Comparison of ENCODE assay signal across 7 mouse cellular contexts in the genomic region with DNA sequence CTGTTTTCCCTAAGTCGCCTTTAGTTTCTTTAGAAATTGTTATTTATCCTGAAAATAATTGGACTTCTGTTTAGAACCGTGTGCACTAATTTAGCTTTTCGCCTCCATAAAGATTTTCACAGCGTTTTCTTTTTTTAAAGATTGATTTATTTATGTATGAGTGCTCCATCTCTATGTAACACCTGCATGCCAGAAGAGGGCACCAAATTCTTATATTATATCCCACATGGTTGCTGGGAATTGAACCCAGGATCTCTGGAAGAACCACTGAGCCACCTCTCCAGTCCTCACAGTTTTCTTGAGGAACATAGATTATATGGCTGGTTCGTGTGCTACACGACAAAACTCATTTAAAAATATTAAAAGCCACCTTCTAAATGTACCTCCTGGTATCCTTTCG. TPM values are rescaled to one million over a fixed set of nuclear protein-coding genes. Genes with fewer than 3 reads are reported as not detected.
DNase-seq lines count a peak whose midpoint lies in the region; ATAC-seq lines count a peak whose summit lies in the region.

No protein-coding gene starts in this region.

- peak overlapping the region; percentile 97 for H3K4me3 ChIP-seq in megakaryocyte, embryonic 14.5 days (replicated peaks)
- peak overlapping the region; percentile 90 for H3K4me3 ChIP-seq in embryonic facial prominence, embryonic 12.5 days
- peak overlapping the region; percentile 97 for H3K4me3 ChIP-seq in limb, embryonic 15.5 days

- 20% methylated on average over 7 of the region's 7 CpGs for WGBS in embryonic facial prominence, embryonic 12.5 days
- 19% methylated on average over 7 of the region's 7 CpGs for WGBS in limb, embryonic 15.5 days

- H3K27me3 ChIP-seq in megakaryocyte, embryonic 14.5 days (replicated peaks) = no peaks in the 10 kb centered on the region
- no peaks in the 10 kb centered on the region for H3K27me3 ChIP-seq in embryonic facial prominence, embryonic 12.5 days
- H3K27me3 ChIP-seq in limb, embryonic 15.5 days = no peaks in the 10 kb centered on the region

- peaks cover 29% of the 10 kb centered on the region for H3K36me3 ChIP-seq in megakaryocyte, embryonic 14.5 days (replicated peaks; ENCODE audit: low read length)
- peaks cover 16% of the 10 kb centered on the region for H3K36me3 ChIP-seq in embryonic facial prominence, embryonic 12.5 days
- peaks cover 19% of the 10 kb centered on the region for H3K36me3 ChIP-seq in limb, embryonic 15.5 days

- H3K9ac ChIP-seq in embryonic facial prominence, embryonic 12.5 days = peak overlapping the region; percentile 86; the same call in 1 of the 2 replicates
- H3K9ac ChIP-seq in limb, embryonic 15.5 days = peak overlapping the region; percentile 76

- H3K4me1 ChIP-seq in megakaryocyte, embryonic 14.5 days = peaks cover 21% of the 10 kb centered on the region
- H3K4me1 ChIP-seq in embryonic facial prominence, embryonic 12.5 days = peaks cover 14% of the 10 kb centered on the region
- peaks cover 14% of the 10 kb centered on the region for H3K4me1 ChIP-seq in limb, embryonic 15.5 days

- H3K4me2 ChIP-seq in embryonic facial prominence, embryonic 12.5 days (replicated peaks) = peak overlapping the region; percentile 72
- peak overlapping the region; percentile 79 for H3K4me2 ChIP-seq in limb, embryonic 15.5 days

- DNase-seq in adrenal gland, postnatal 10 days = no peak
- DNase-seq in frontal cortex, postnatal 36 days (ENCODE audit: low spot score in 2 of 2) = no peak
- no peak for DNase-seq in spleen, postnatal 14 days (ENCODE audit: low spot score in 2 of 2)

- no peak for ATAC-seq in megakaryocyte, adult 5-6 weeks (ENCODE audit: poor library complexity, severe bottlenecking)
- ATAC-seq in embryonic facial prominence, embryonic 12.5 days (ENCODE audit: insufficient number of reproducible peaks, insufficient read depth, low FRiP score, low TSS enrichment) = no peak
- no peak for ATAC-seq in limb, embryonic 15.5 days (ENCODE audit: insufficient number of reproducible peaks, low FRiP score, low TSS enrichment, low read depth)

- H3K27ac ChIP-seq in embryonic facial prominence, embryonic 12.5 days = no peak overlapping the region; the same call in 1 of the 2 replicates
- H3K27ac ChIP-seq in limb, embryonic 15.5 days = peak overlapping the region; percentile 96; the same call in 1 of the 2 replicates

- no peaks in the 10 kb centered on the region for H3K9me3 ChIP-seq in megakaryocyte, embryonic 14.5 days
- H3K9me3 ChIP-seq in embryonic facial prominence, embryonic 12.5 days = no peaks in the 10 kb centered on the region
- H3K9me3 ChIP-seq in limb, embryonic 15.5 days = no peaks in the 10 kb centered on the region

RNA-seq across cellular contexts. Expression of a gene that starts 1.1 kb away (rescaled TPM):
- polyA plus RNA-seq in megakaryocyte, embryonic 14.5 days (2012; ENCODE audit: insufficient read depth, low replicate concordance) = 20.8 and 21.5 TPM in 2 replicates
- 17.6 and 22.9 TPM in 2 replicates for total RNA-seq in megakaryocyte, adult 5-6 weeks (2015)
- total RNA-seq in megakaryocyte, adult 5-6 weeks (2017) = 6.8 and 10.4 TPM in 2 replicates
- polyA plus RNA-seq in embryonic facial prominence, embryonic 12.5 days (2016; fragmentation: Nextera tagmentation; extraction: Ambion mirVana) = 47.8 and 50.4 TPM in 2 replicates
- polyA plus RNA-seq in limb, embryonic 15.5 days (2015; fragmentation: Nextera tagmentation; extraction: Ambion mirVana) = 24.9 and 28.8 TPM in 2 replicates
- 10 to 100 TPM; 33.8 to 36.4 TPM for total RNA-seq in adrenal gland, postnatal 10 days (2021)

RNA-seq across cellular contexts. Expression of a gene that starts 54.9 kb away (rescaled TPM):
- polyA plus RNA-seq in megakaryocyte, embryonic 14.5 days (2012; ENCODE audit: insufficient read depth, low replicate concordance) = 3.7 TPM in 1 of 2 replicates, not detected in the other
- 54.2 TPM in 2 replicates for total RNA-seq in megakaryocyte, adult 5-6 weeks (2015)
- 38.9 and 45.5 TPM in 2 replicates for total RNA-seq in megakaryocyte, adult 5-6 weeks (2017)
- 64.6 and 65.6 TPM in 2 replicates for polyA plus RNA-seq in embryonic facial prominence, embryonic 12.5 days (2016; fragmentation: Nextera tagmentation; extraction: Ambion mirVana)
- 54.4 and 56.2 TPM in 2 replicates for polyA plus RNA-seq in limb, embryonic 15.5 days (2015; fragmentation: Nextera tagmentation; extraction: Ambion mirVana)
- 10 to 100 TPM; 64.0 to 82.1 TPM for total RNA-seq in adrenal gland, postnatal 10 days (2021)

Comparison
In these comparisons a context has a peak if more than half of its experiments do, and no peak if none do; other contexts are left out.
1. RNA of a gene that starts 54.9 kb away (polyA plus RNA-seq): 64.6 to 65.6 TPM in embryonic facial prominence, embryonic 12.5 days and 54.4 to 56.2 TPM in limb, embryonic 15.5 days; 3.7 TPM in megakaryocyte, embryonic 14.5 days; every median in the first group is over 10 times any median in the second.
2. Peak in every context shown above with its lines, with median percentiles within 50 percentile points of each other: H3K4me3 ChIP-seq.